Mouse (Mus musculus): ENCODE data around the gene Otulin.

DNA sequence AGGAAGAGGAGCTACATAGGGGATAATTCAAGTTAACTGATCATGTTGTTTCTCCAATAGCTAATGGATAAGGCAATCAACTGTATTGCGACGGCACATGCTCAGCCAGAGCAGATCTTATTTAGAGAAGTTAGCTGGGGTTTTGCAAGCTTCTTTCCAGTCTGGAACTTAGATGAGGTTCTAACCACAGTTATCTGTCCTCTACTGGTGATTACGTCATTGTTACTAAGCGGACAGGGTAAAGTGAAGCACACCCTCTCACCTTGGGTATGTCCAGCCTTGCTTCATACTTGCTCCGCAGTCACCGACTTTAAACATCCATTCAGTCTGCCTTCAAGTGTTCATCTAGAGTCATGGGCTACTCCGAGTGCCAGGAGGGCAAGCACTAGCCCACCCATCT, 110.6 kb downstream of the Otulin start:
- no peak for TF ChIP-seq POLR2A (IDR thresholded peaks at IDR 0.05; ENCODE audit: insufficient read length, low read depth)
- no peak for TF ChIP-seq REST (IDR thresholded peaks at IDR 0.05; ENCODE audit: insufficient read depth, insufficient read length)

Data from myocyte (in vitro differentiated cells).